Mouse (Mus musculus): ENCODE measurements around the gene Fgfr2.

Fgfr2 gene

DNA sequence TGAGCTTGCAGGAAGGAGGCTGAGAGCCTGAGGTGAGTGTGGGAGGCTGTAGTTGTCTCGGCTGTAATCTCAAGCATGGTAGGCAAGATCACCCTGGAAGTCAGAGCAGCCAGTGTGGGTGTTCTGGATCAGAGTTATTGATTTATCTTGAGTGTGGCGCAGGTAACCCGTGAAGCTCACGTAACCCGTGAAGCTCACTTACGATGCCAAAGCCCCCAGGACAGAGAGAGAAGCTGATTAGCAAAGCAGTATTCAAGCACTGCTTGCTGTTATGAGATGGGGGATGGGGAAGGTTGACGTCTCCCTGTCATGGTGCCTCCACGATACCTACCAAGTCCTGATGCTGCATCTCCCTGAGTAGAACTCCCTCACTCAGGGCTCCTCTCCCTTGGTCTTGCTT lies 503.6 kb downstream of the Fgfr2 start:
- DNase-seq (ENCODE audit: low read depth, low spot score), result no peak

DNA sequence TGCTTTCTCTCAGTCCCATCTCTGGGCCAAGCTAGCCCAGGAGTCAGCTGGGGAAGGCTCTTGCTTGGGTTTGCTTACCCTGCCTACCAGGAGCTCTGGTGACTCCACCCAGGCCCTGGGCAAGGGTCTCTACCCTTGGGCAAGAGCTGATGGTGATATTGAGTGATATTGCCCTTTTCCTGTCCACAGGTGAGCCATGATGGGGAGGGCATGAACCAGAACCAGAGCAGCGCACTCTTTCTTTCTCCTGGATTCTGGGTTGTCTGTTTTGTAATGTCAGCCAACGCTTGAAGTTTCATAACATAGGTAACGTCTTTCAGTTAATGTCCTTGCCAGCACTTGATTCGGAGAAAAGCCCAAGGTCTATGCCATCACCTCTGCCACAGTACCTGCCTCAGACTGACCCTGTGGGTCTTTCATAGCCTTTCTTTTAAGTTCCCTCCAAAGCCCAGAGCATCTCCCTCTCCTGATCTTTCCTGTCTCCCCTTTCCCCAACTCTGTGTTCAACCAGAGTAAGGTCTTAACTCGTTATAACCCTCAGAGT lies 506.1 kb downstream of the Fgfr2 start:
- no peak for DNase-seq (ENCODE audit: low read depth, low spot score)

DNA sequence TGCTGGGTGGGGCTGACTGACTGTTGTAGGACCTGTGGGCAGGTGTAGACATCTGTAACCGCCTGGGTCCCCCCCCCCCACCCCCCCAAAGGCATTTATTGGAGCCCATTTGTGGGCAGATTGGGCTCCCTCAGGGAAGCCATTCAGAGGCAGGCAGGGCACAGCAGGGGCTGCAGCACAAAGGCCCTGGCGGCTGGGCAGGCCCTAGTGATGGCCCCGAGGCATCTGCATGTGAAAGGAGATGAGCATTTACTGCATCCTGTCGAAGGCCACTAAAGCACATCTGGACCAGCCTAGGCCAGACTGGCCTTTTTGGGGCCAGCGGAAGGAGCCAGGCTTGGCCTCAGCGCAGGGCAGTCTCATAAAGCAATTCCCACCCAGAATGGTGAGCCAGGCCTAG lies 506.8 kb downstream of the Fgfr2 start:
- peak; percentile 68 for DNase-seq (ENCODE audit: low read depth, low spot score)

DNA sequence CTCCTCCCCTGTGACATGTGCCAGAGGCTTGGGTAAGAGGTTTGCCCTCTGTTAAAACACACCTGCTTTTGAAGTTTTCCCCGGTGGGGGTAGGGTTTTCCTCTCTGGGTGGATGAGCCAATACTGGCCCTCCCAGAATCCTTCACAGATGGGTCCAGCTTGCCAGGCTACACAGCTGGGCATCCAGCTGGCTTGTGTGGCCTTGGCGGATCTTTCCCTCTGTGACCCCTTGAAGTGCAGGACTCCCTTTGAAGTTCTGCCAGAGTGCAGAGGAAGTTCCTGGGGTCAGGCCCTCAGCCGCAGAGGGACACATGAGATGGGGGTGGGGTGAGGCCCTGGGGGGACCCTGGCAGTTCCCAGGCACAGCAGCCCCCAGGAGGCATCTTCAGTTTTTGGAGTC lies 507.8 kb downstream of the Fgfr2 start:
- no peak for DNase-seq (ENCODE audit: low read depth, low spot score)

DNA sequence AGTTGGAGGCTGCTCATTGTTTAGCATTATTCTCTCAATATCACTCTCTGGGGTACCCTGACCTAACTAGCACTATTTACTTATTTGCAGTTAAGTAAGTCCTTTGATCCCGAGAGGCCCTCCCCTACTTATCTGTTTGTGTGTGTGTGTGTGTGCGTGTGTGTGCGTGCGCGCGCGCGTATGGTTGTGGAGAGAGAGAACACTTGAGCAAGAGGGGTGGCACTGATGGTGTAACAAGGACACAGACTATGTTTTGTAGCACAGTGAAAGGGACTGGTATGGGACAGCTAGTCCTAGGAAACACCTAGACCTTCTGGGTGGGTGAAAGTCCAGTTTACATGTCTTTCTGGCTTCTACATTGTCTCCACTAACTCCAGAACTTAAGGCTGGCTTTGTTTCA lies 511.6 kb downstream of the Fgfr2 start:
- DNase-seq (ENCODE audit: low read depth, low spot score), result no peak

DNA sequence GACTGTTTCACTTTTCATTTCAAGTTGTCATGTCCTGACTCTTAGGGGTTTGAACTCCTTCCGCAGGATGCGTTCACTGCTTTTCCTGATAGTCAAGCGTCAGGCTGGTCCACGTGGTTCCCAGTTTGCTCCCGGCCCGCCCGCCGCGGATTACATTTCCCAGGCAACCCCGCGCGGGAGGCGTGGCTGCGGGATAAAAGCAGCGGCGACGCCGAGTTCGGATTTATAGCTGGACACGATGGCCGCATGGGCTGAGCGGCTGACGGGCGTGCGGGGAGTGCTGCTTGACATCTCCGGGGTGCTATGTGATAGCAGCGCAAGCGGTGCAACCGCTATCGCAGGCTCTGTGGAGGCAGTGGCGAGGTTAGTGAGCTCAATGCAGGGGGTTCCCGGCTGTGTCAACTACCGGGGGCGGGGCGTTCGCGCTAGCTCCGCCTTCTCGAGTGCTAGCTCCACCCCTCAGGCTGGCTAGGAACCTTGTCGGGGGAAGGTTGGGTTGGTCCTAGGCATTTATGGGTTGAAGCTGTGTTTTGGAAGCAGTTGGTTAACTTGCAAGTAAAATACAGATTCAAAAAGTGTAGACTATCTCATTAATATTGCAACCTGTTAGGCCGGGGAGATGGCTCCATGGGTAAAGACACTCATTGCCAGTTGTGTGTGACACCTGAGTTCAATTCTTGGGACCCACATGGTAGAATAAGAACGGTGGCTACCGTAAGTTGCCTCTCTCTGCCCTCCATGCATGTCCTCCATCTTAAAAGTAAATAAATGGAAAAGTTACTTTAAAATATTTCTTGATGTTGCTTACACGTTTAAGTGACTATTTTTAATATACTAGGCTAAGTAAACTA lies 512.5 kb downstream of the Fgfr2 start, which contains the start of gene Lhpp:
Lhpp (plus strand) TSS at position 171 of the 851 bp plus-strand sequence.
- DNase-seq (ENCODE audit: low read depth, low spot score), result peak; percentile 82

DNA sequence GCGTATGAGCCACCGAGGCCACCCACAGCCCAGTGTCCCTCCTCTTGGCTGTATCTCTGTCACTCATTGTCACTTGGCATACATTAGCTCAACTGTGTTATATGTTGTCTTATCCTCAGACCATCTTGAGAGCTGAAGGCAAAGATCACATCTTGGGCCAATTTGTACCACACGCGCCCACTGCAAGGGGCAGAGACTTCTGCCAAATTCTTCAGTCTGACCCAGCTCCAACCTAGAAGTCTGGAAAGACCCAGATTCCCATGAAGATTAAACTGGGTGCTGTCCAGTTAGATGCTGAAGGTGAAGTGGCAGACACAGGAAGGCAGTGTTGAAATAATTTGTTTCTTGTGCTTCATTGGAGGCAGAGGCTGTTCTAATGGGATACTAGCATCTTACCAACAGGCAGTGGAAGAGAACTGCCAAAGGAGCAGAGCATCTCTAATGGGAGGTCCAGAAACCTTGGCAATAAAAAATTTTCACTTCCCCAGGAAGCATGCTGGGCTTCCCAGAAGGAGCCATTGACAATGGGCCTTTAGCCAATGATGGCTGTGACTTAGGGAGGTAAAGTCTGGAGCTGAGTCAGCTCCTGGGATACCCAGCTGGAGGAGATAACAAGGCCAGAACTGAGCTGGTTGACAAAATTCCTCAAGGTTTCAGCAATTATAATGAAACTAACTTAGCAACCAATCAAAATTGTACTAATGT lies 514.7 kb downstream of the Fgfr2 start:
- DNase-seq (ENCODE audit: low read depth, low spot score), result no peak

DNA sequence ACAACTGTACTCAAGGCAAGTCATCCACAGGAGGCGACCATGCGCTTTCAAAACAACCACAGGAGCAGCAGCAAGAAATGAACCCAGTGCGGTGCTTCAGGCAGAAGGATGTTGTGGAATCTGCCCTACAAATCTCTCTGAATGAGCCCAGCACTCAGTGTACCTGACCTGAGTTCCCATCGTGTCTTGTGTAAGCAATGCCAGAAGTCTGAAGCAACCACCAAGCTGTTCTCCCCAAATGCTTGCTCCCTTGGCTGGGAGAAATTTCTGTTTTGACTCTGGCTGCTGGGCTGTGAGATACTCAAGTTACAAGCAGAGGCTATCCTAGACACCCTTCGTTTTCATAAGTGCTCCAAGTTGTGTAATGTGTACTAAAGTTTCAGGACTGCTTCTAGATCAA lies 517.5 kb downstream of the Fgfr2 start:
- no peak for DNase-seq (ENCODE audit: low read depth, low spot score)

DNA sequence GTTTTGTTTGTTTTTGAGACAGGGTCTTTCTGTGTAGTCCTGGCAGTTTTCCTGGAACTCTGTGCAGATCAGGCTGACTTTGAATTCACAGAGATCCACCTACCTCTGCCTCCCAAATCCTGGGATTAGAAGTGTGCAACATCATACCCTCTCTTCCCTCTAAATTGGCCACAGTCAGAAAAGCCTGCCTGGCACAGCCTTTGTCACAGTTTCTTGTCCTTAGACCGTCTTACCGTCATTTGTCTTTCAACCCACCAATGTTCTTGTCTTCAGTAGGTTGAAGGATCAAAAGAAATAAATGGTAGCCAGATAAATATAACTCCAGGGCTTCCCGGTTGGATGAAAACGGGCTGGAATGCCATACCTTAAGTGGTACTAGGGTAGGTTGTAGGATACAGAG lies 518.4 kb downstream of the Fgfr2 start:
- DNase-seq (ENCODE audit: low read depth, low spot score), result no peak

DNA sequence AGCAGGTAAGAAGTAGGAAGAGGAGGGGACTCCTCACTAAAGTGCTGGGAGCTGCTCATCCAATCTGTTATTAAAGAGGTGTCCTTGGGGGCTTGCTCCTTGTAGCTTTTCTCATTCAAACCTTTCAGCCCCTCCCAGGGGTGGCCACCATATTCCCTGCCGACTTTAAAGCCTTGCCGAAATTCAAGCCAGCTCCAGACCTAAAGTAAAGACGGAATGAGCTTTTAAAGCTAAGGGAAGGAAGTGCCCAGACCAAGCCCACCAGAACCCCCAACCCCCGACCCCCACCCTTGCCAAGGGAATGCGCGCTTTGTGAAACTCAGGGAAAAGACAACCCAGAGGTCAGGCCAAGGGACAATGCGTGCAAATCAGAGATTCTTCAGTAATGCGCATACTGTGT lies 522.2 kb downstream of the Fgfr2 start:
- DNase-seq (ENCODE audit: low read depth, low spot score), result peak; percentile 80

DNA sequence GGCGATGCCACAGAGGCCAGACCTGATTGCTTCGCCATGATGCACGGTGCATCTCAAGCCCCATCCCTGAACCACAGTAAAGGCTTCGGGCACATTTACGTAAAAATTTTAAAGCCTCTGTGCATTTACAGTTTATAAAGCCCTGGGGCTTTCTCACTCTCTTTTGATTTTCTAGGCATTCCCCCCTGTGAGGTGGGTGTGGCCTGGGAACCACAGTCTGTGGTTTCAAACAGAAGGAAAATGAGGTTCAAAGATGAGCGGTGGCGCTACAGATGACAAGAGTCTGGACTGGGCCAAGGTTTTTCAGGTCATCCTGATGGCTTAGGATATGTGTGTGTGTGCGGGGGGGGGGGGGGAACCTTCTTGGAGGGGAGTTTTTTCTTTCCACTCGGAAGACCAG lies 523.1 kb downstream of the Fgfr2 start:
- DNase-seq (ENCODE audit: low read depth, low spot score), result peak; percentile 56

DNA sequence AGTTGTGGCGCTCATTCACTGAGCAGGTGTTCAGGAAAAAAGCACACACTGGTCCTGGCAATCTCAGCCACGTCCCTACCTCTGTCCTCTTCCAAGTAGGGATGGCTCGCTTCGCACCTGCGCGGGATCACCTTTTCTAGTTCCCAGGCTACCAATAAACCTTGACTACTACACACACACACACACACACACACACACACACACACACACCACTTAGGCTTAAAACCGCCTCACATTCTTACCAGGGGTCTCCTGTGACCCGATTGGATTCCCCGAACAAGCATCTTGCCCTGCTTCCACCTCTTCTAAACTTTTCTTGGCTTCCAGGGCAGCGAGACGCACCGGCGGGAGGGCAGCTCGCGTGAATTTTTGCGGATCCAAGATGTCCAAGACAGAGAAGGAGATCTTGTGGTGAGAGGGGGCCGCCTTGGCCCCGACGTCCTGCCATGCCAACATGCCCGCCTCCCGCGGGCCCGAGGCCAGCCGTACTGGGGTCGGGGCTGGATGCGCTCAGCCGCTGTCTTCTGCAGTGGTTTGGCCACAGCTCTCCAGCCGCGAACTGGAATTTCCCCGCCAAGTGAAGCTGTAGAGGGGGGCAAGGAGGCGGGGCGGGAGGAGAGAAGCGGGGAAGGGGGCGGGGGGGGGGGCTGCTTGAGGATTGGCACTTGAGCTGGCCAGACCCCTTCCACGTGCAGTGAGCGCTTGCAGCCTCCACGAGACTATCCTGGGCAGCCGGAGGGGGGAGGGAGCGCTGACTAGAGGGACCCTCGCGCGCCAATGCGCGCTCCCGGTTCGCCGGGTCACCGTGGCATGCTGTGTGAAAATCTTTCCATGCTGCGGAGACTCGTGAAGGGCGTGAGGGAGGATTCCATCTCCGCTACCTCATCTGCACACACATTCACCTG lies 523.8 kb downstream of the Fgfr2 start, which contains the start of gene Nkx1-2:
Nkx1-2 (minus strand) TSS at position 567 of the 905 bp plus-strand sequence.
- DNase-seq (ENCODE audit: low read depth, low spot score), result peak; percentile 63

DNA sequence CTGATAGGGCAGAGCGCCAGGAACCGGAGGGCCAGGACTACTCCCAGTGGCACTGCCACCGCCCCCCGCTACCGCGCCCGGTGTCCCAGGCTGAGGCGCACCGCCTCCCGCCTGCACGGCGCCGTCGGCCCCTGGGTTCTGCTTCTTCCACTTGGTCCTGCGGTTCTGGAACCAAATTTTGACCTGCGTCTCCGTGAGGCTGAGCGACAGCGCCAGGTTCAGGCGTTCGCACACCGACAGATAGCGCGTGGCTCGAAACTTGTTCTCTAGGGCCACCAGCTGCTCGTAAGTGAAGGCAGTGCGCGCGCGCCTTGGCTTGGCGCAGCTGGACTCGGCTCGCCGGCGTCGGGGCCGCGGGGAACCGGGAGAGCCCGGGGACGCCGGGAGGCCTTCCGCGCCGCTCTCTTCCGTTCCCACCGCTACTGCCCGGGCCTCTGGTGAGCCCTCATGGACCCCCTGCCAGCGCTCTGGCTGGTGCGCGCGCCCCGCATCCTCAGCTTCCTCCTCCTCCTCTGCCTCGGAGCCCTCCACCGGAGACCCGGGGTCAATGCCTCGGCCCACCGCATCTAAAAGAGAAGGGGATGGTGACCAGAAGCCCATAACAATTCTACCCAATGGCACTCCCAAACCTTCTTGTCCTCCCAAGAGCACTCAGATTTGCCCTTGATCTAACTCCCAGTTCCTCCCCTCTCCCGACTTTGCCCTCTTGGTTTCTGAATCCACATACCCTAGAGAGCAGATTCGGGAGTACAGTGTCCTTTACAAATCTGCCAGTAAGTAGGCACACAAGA lies 525.7 kb downstream of the Fgfr2 start:
- DNase-seq (ENCODE audit: low read depth, low spot score), result peak; percentile 62

DNA sequence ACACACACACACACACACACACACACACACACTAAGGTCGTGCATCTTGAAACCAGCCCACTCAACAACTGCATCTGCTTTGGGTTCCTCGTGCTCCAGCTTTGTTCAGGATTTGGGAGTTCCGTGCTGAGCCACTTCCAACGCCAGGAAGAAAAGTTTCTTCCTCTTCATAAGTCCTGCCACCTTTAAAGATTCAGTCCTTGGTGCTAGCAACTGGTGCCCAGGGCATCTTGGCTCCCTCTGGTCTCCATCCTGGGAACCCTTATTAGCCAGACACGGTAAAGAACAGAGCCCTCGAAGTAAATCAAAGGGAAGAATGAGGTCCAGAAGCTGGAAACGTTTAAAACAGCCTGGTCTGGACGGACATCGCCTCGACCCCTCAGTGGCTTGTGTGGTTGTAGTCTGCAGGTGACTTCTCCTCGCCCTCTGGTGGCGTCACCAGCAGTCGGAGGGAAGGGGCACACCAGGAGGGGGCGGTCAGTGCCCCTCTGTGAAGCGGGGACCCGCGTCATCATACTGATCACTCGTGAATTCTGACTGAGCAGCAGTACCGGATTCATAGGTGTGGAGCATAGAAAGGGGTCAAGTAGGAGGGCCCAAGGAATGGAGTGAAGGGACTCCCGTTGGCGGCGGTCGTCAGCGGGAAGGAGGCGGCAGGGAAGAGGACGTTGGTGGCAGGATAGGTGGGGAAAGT lies 526.4 kb downstream of the Fgfr2 start:
- peak; percentile 33 for DNase-seq (ENCODE audit: low read depth, low spot score)

DNA sequence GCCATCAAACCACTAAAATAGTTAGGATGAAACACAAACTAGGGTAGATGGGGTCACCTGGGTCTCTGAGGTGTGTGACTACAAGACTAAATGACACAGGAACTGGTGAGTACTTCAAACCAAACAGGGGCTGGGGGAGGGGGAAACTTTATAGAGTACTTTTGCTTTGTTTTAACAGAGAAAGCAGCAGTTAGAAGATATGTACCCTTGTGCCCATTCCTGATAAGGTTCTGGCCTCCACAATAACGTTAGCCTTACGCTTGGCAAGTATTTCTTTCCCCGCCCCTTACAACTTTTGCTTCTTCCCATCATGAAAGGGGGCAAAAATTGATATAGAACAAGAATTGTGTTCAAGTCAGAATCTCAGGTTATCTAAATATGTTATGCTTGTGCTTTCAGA lies 527.4 kb downstream of the Fgfr2 start:
- no peak for DNase-seq (ENCODE audit: low read depth, low spot score)

DNA sequence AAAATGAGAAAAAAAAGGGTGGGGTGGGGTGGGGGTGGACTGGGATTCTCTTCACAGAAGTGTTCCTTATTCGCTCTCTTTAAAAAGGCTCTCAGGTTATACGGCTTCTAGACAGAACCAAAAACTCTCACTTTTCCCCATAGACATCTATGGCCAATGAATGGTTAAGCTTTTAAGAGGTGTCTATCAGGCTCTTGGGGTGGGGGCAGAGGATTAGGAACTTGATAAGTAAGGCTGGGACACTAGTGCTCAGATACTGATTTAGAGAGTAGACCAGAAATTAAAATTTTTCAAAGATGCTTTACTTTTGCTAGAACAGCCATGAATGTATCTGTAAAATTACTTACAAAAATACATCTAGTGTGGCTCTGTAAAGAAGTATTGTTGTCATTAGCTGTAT lies 528.8 kb downstream of the Fgfr2 start:
- no peak for DNase-seq (ENCODE audit: low read depth, low spot score)

DNA sequence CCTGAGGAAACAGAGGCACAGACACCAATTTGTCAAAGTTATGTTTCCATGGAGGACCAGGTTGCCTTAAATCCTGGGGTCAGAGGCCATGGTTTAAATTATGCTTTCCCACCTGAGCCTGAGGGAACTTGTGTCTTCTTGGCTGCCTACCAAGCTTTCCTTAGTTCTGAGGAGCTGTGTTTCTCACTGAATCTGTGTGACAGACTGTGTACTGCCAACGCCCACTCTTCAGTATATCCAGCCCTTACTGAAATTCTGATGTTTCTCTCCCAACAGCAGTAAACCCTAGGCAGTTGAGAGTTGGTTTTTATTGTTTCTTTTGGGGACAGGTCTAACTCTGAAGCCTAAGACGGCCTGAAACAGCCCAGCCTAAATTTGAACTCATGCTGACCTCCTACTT lies 529.4 kb downstream of the Fgfr2 start:
- no peak for DNase-seq (ENCODE audit: low read depth, low spot score)

DNA sequence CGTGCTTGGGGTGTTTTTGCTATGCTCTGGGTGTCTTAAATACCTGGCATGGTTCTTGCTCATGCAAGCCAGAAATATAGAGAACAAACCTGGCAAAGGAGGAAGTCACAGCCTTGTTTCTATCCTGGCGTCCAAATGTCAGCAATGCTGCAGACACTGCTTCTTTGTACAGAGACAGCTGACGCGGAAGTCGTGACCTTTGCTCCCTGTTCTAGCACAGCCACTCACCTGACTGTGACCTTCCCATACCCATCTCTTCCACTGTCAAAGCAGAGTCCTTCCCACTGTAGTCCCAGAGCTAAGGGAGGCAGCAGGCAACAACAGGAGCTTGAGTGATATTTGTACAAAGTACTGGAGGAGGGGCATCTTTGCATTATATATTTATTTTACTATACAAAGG lies 533.5 kb downstream of the Fgfr2 start:
- DNase-seq (ENCODE audit: low read depth, low spot score), result no peak

DNA sequence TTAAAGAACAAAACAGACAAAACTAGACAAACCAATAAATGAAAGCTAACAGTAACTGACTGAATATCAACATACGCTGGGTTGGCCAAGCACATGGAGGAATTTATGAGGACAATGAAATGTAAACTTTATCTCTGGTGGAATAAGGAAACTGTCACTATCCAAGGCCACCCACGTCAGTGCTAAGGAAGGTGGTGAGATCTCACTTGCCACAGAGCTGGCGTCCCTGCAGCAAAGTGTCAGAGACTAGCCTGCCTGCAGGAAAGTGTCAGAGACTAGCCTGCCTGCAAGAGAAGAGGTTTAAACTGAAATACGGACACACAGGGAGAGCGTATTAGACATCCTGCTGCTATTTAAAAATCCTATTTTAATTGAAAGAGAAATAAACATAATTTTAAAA lies 536.0 kb downstream of the Fgfr2 start:
- DNase-seq (ENCODE audit: low read depth, low spot score), result no peak

All from ES-CJ7 (cell line).